Comparison of ENCODE assay signal across 8 mouse cellular contexts in genomic region chr19:8941515-8942217, GRCm38 (mm10). TPM values are rescaled to one million over a fixed set of nuclear protein-coding genes. Genes with fewer than 3 reads are reported as not detected.
DNase-seq lines count a peak whose midpoint lies in the region; ATAC-seq and TF ChIP-seq lines count a peak whose summit lies in the region.

Mta2 (plus strand) TSS chr19:8941875.

- peak within 1 kb of the TSS; percentile 59 for H3K4me2 ChIP-seq in embryonic facial prominence, embryonic 13.5 days
- peak within 1 kb of the TSS; percentile 66 for H3K4me2 ChIP-seq in limb, embryonic 12.5 days
- H3K4me2 ChIP-seq in midbrain, embryonic 15.5 days = peak within 1 kb of the TSS; percentile 55

- peaks cover 43% of the 10 kb centered on the region for H3K4me1 ChIP-seq in embryonic facial prominence, embryonic 13.5 days
- peaks cover 7% of the 10 kb centered on the region; the same call in 1 of the 2 replicates for H3K4me1 ChIP-seq in kidney, adult 2 months (ENCODE audit: control insufficient read depth, insufficient read depth, low read length)
- H3K4me1 ChIP-seq in limb, embryonic 12.5 days (replicated peaks) = peaks cover 34% of the 10 kb centered on the region
- peaks cover 39% of the 10 kb centered on the region for H3K4me1 ChIP-seq in midbrain, embryonic 15.5 days
- peaks cover 17% of the 10 kb centered on the region for H3K4me1 ChIP-seq in spleen, adult 2 months (ENCODE audit: control insufficient read depth, insufficient read depth, insufficient read length)

- H3K4me3 ChIP-seq in embryonic facial prominence, embryonic 13.5 days = peak within 1 kb of the TSS; percentile 97
- peak within 1 kb of the TSS; percentile 88 for H3K4me3 ChIP-seq in kidney, adult 2 months (ENCODE audit: insufficient read depth, low read depth, low read length)
- peak within 1 kb of the TSS; percentile 74 for H3K4me3 ChIP-seq in limb, embryonic 12.5 days (replicated peaks)
- H3K4me3 ChIP-seq in midbrain, embryonic 15.5 days = peak within 1 kb of the TSS; percentile 99
- H3K4me3 ChIP-seq in spleen, adult 2 months (ENCODE audit: extremely low read depth, insufficient read depth, insufficient read length) = peak within 1 kb of the TSS; percentile 93

- TF ChIP-seq POLR2A in kidney, adult 2 months (IDR thresholded peaks at IDR 0.05; ENCODE audit: low read depth, low read length) = peak; percentile 69
- TF ChIP-seq POLR2A in spleen, adult 2 months (IDR thresholded peaks at IDR 0.05; ENCODE audit: low read depth, low read length) = peak; percentile 89

- peak within 1 kb of the TSS; percentile 99 for H3K27ac ChIP-seq in embryonic facial prominence, embryonic 13.5 days
- H3K27ac ChIP-seq in kidney, adult 2 months (ENCODE audit: insufficient read depth, low read depth, low read length) = peak within 1 kb of the TSS; percentile 94
- H3K27ac ChIP-seq in limb, embryonic 12.5 days = peak within 1 kb of the TSS; percentile 99
- H3K27ac ChIP-seq in midbrain, embryonic 15.5 days = peak within 1 kb of the TSS; percentile 94
- H3K27ac ChIP-seq in spleen, adult 2 months (ENCODE audit: insufficient read depth, low read length) = peak within 1 kb of the TSS; percentile 99

- no peak for TF ChIP-seq CTCF in kidney, adult 2 months (conservative IDR thresholded peaks at IDR 0.05; ENCODE audit: insufficient read depth, insufficient read length, low read depth, low read length)
- no peak for TF ChIP-seq CTCF in spleen, adult 2 months (IDR thresholded peaks at IDR 0.05; ENCODE audit: extremely low read depth, insufficient read depth, insufficient read length, insufficient replicate concordance)

- H3K9ac ChIP-seq in embryonic facial prominence, embryonic 13.5 days = peak within 1 kb of the TSS; percentile 99
- peak within 1 kb of the TSS; percentile 98 for H3K9ac ChIP-seq in limb, embryonic 12.5 days (replicated peaks)
- peak within 1 kb of the TSS; percentile 99 for H3K9ac ChIP-seq in midbrain, embryonic 15.5 days

- no peaks in the 10 kb centered on the region for H3K9me3 ChIP-seq in embryonic facial prominence, embryonic 13.5 days
- no peaks in the 10 kb centered on the region for H3K9me3 ChIP-seq in limb, embryonic 12.5 days
- no peaks in the 10 kb centered on the region for H3K9me3 ChIP-seq in midbrain, embryonic 15.5 days

- DNase-seq in 3134 (ENCODE audit: extremely low read depth, insufficient read length, low spot score) = peak; percentile 98
- DNase-seq in adrenal gland, postnatal 36 days = peak; percentile 96 to 98
- peak; percentile 96 to 97 for DNase-seq in heart, adult 18-20 months
- DNase-seq in kidney, adult 2 months = peak; percentile 98
- peak; percentile 95 to 97 for DNase-seq in spleen, adult 2 months (ENCODE audit: low read depth in 1 of 2, low spot score in 2 of 2)

- no peaks in the 10 kb centered on the region for H3K27me3 ChIP-seq in embryonic facial prominence, embryonic 13.5 days
- no peaks in the 10 kb centered on the region for H3K27me3 ChIP-seq in kidney, adult 2 months (replicated peaks; ENCODE audit: control insufficient read depth, insufficient read depth, low read length)
- no peaks in the 10 kb centered on the region for H3K27me3 ChIP-seq in limb, embryonic 12.5 days
- no peaks in the 10 kb centered on the region for H3K27me3 ChIP-seq in midbrain, embryonic 15.5 days (replicated peaks)
- no peaks in the 10 kb centered on the region for H3K27me3 ChIP-seq in spleen, adult 2 months (ENCODE audit: control insufficient read depth, insufficient read depth, low read length)

- peaks cover 60% of the 10 kb centered on the region for H3K36me3 ChIP-seq in embryonic facial prominence, embryonic 13.5 days
- H3K36me3 ChIP-seq in kidney, adult 2 months (ENCODE audit: control insufficient read depth, insufficient read depth, low read length) = peaks cover 7% of the 10 kb centered on the region
- peaks cover 71% of the 10 kb centered on the region for H3K36me3 ChIP-seq in limb, embryonic 12.5 days
- peaks cover 19% of the 10 kb centered on the region for H3K36me3 ChIP-seq in midbrain, embryonic 15.5 days (replicated peaks)
- peaks cover 30% of the 10 kb centered on the region for H3K36me3 ChIP-seq in spleen, adult 2 months (ENCODE audit: control insufficient read depth, insufficient read depth, low read length)

- ATAC-seq in embryonic facial prominence, embryonic 13.5 days (ENCODE audit: insufficient number of reproducible peaks, insufficient read depth, low FRiP score, low TSS enrichment, low read depth) = peak; percentile 86
- peak; percentile 93 for ATAC-seq in limb, embryonic 12.5 days (ENCODE audit: insufficient number of reproducible peaks, insufficient read depth, low FRiP score, low TSS enrichment, low read depth)
- peak; percentile 97 for ATAC-seq in midbrain, embryonic 15.5 days (replicated peaks)

- WGBS in embryonic facial prominence, embryonic 13.5 days = under 1% methylated on average over 64 of the region's 64 CpGs
- WGBS in kidney, adult 2 months = under 1% methylated on average over 64 of the region's 64 CpGs
- under 1% methylated on average over 64 of the region's 64 CpGs for WGBS in limb, embryonic 12.5 days
- WGBS in midbrain, embryonic 15.5 days = under 1% methylated on average over 64 of the region's 64 CpGs
- WGBS in spleen, adult 2 months = under 1% methylated on average over 64 of the region's 64 CpGs

RNA-seq across cellular contexts. Expression of gene Mta2, which starts in this region (rescaled TPM):
- 10 to 100 TPM; 88.0 to 88.6 TPM for total RNA-seq in adrenal gland, postnatal 36 days (2021)
- polyA plus RNA-seq in embryonic facial prominence, embryonic 13.5 days (2015; fragmentation: Nextera tagmentation; extraction: Ambion mirVana) = 187 and 189 TPM in 2 replicates
- total RNA-seq in heart, adult 18-20 months (2021) = 10 to 100 TPM; 28.8 to 30.1 TPM
- polyA plus RNA-seq in kidney, adult 2 months (2012; rRNA removed) = 16.9 and 19.8 TPM in 2 replicates
- 227 and 231 TPM in 2 replicates for polyA plus RNA-seq in limb, embryonic 12.5 days (2016; fragmentation: Nextera tagmentation; extraction: Ambion mirVana)
- 119 and 121 TPM in 2 replicates for polyA plus RNA-seq in midbrain, embryonic 15.5 days (2015; fragmentation: Nextera tagmentation; extraction: Ambion mirVana)
- 35.0 and 37.7 TPM in 2 replicates for polyA plus RNA-seq in spleen, adult 2 months (2012; rRNA removed)

Comparison
In these comparisons a context has a peak if more than half of its experiments do, and no peak if none do; other contexts are left out.
1. Peak in every context shown above with its lines: DNase-seq, ATAC-seq, H3K4me3 ChIP-seq and H3K27ac ChIP-seq.